Mouse (Mus musculus) ES-E14 (cell line): ENCODE results near the gene Ppp1r9b. TPM values are rescaled to one million over a fixed set of nuclear protein-coding genes. Genes with fewer than 3 reads are reported as not detected.

Experiments
- DNase-seq: peaks from one replicate; pipeline ENCODE4 v3.0.0-alpha.2; 2013; ENCODE audit warnings: low read depth, low spot score
- H3K27ac ChIP-seq: 2 replicates; pipeline ENCODE4 v1.5.1; 2012; ENCODE audit warnings: low read depth, mild to moderate bottlenecking, low read length, moderate library complexity, mixed read lengths; ENCODE audit not compliant: poor library complexity, insufficient read depth, severe bottlenecking
- H3K36me3 ChIP-seq: 2 replicates; pipeline ENCODE4 v1.6.1; 2012; ENCODE audit warnings: mild to moderate bottlenecking, low read length, moderate library complexity, mixed read lengths; ENCODE audit not compliant: control insufficient read depth, poor library complexity, insufficient read depth, severe bottlenecking
- H3K4me1 ChIP-seq, 2 experiments: fragments of 150-350 bp in 1 of 2; sonication (generic) in 1 of 2; 2 replicates each; pipeline ENCODE4 v1.6.1; 2012; ENCODE audit warnings: low read length in 2 of 2, mild to moderate bottlenecking in 1 of 2, mixed read lengths in 1 of 2; ENCODE audit not compliant: control insufficient read depth in 2 of 2, insufficient read depth in 2 of 2, poor library complexity in 1 of 2
- H3K4me3 ChIP-seq, 2 experiments: fragments of 150-350 bp in 1 of 2; sonication (generic) in 1 of 2; 2 replicates each; pipeline ENCODE4 v1.5.1; 2012; ENCODE audit warnings: low read length in 2 of 2, low read depth in 1 of 2, mild to moderate bottlenecking in 1 of 2, mixed read lengths in 1 of 2; ENCODE audit not compliant: insufficient read depth in 1 of 2, poor library complexity in 1 of 2, severe bottlenecking in 1 of 2
- H3K9ac ChIP-seq: 2 replicates; pipeline ENCODE4 v1.6.1; 2012; ENCODE audit warnings: low read depth, mild to moderate bottlenecking, low read length, mixed read lengths; ENCODE audit not compliant: poor library complexity, insufficient read depth, severe bottlenecking
- H3K9me3 ChIP-seq: fragments of 150-350 bp; sonication (generic); 2 replicates; pipeline ENCODE4 v1.6.1; 2012; ENCODE audit warnings: low read depth, mild to moderate bottlenecking, low read length; ENCODE audit not compliant: control insufficient read depth, insufficient read depth
- CHD2 ChIP-seq: IDR thresholded peaks from 2 replicates; pipeline ENCODE4 v1.6.1; 2014; ENCODE audit warnings: mild to moderate bottlenecking, low read depth, low read length, inconsistent platforms
- HCFC1 ChIP-seq: IDR thresholded peaks from 2 replicates; pipeline ENCODE4 v1.6.1; 2012; ENCODE audit warnings: low read length, inconsistent platforms, borderline replicate concordance; ENCODE audit not compliant: insufficient read depth
- MAFK ChIP-seq: IDR thresholded peaks from 2 replicates; pipeline ENCODE4 v1.6.1; 2014; ENCODE audit warnings: mild to moderate bottlenecking, low read depth, low read length, inconsistent platforms; ENCODE audit not compliant: insufficient read depth
- ZC3H11A ChIP-seq: IDR thresholded peaks from 2 replicates; pipeline ENCODE4 v1.6.1; 2012; ENCODE audit warnings: low read depth, mild to moderate bottlenecking, inconsistent platforms, low read length, borderline replicate concordance
- ZNF384 ChIP-seq: IDR thresholded peaks from 2 replicates; pipeline ENCODE4 v1.6.1; 2012; ENCODE audit warnings: low read depth, low read length, inconsistent platforms
- in situ Hi-C, 2 experiments: fragments of 600-800 bp; cut with MboI; formaldehyde crosslinking; loops; one replicate each; pipeline ENCODE4 v1.15.1; 2025; ENCODE audit warnings: low sequenced_read_pairs in 2 of 2, inconsistent platforms in 1 of 2; ENCODE audit not compliant: unreplicated experiment in 2 of 2
- total RNA-seq: library from RNA; depleted of rRNA; stranded (reverse); fragments of 300-350 nt; gene quantifications from 2 replicates; pipeline ENCODE4 v1.2.3, GENCODE M21; 2012

The Ppp1r9b gene
- total RNA-seq, 1 experiment = 29.5 TPM

- Histone ChIP-seq H3K27ac (no peak overlapping the region), H3K36me3 (no peaks in the 10 kb centered on the region), H3K4me3 (no peak overlapping the region), H3K9me3 (no peaks in the 10 kb centered on the region), H3K9ac (no peak overlapping the region), H3K4me1 (peaks cover 0 to 15% of the 10 kb centered on the region in 2 experiments; a peak in 2 of 4 replicates)
- no peak for DNase-seq
- in situ Hi-C loops = no loop called here
- no peak for TF ChIP-seq CHD2
- no peak for TF ChIP-seq HCFC1
- no peak for TF ChIP-seq ZNF384
- no peak for TF ChIP-seq MAFK
- no peak for TF ChIP-seq ZC3H11A
These were observed 44.1 kb downstream of the Ppp1r9b start for GRCm38 (mm10) chr11:95034902-95035301.

- no peak for TF ChIP-seq ZNF384
- no peak for TF ChIP-seq HCFC1
- TF ChIP-seq MAFK = no peak
- TF ChIP-seq ZC3H11A = no peak
- TF ChIP-seq CHD2 = no peak
- DNase-seq = no peak
- H3K4me1 ChIP-seq = peaks cover under 1 to 21% of the 10 kb centered on the region in 2 experiments; a peak in 3 of 4 replicates
- in situ Hi-C loops = no loop called here
- H3K27ac ChIP-seq = no peak overlapping the region
- H3K4me3 ChIP-seq = no peak overlapping the region
- H3K9me3 ChIP-seq = no peaks in the 10 kb centered on the region
- H3K9ac ChIP-seq = no peak overlapping the region
- H3K36me3 ChIP-seq = no peaks in the 10 kb centered on the region
These were observed 45.7 kb downstream of the Ppp1r9b start for GRCm38 (mm10) chr11:95036521-95036920.

GRCm38 (mm10) chr11:95037306-95037705 lies 46.5 kb downstream of the Ppp1r9b start:
- Histone ChIP-seq H3K27ac (no peak overlapping the region), H3K9me3 (no peaks in the 10 kb centered on the region), H3K4me3 (no peak overlapping the region), H3K36me3 (no peaks in the 10 kb centered on the region), H3K9ac (no peak overlapping the region), H3K4me1 (peaks cover 6 to 23% of the 10 kb centered on the region in 2 experiments)
- DNase-seq = no peak
- TF ChIP-seq ZC3H11A (no peak), ZNF384 (no peak)
- in situ Hi-C loops = no loop called here

GRCm38 (mm10) chr11:95038156-95038817 lies 47.5 kb downstream of the Ppp1r9b start:
- no peak overlapping the region for H3K27ac ChIP-seq
- no peak overlapping the region for H3K9ac ChIP-seq
- in situ Hi-C loops = no loop called here
- H3K9me3 ChIP-seq = no peaks in the 10 kb centered on the region
- no peaks in the 10 kb centered on the region for H3K36me3 ChIP-seq
- peaks cover 6 to 17% of the 10 kb centered on the region in 2 experiments for H3K4me1 ChIP-seq
- H3K4me3 ChIP-seq = no peak overlapping the region
- TF ChIP-seq CHD2 = no peak
- TF ChIP-seq ZNF384 = no peak
- no peak for TF ChIP-seq MAFK
- TF ChIP-seq HCFC1 = no peak
- no peak for TF ChIP-seq ZC3H11A
- no peak for DNase-seq
